Mouse (Mus musculus): ENCODE results near the gene Pcca. TPM values are rescaled to one million over a fixed set of nuclear protein-coding genes. Genes with fewer than 3 reads are reported as not detected.

The Pcca gene
- 100 to 1,000 TPM in 1 of 2 experiments, 10 to 100 TPM in 1; 98.8 to 103 TPM for total RNA-seq (2021)
- long read RNA-seq, experiment 1, transcript Pcca-201 (24 exons, 2,592 nt) = major isoform, 60 of 75 reads
- long read RNA-seq, experiment 1, partial matches to known transcripts = 8 of 75 reads
- long read RNA-seq, experiment 1, other reads (novel, unspliced or antisense) = 6 of 75 reads
- long read RNA-seq, experiment 2, transcript Pcca-201 (24 exons, 2,592 nt) = major isoform, 25 of 36 reads
- long read RNA-seq, experiment 2, partial matches to known transcripts = 8 of 36 reads
- long read RNA-seq, experiment 2, other reads (novel, unspliced or antisense) = 3 of 36 reads

DNA sequence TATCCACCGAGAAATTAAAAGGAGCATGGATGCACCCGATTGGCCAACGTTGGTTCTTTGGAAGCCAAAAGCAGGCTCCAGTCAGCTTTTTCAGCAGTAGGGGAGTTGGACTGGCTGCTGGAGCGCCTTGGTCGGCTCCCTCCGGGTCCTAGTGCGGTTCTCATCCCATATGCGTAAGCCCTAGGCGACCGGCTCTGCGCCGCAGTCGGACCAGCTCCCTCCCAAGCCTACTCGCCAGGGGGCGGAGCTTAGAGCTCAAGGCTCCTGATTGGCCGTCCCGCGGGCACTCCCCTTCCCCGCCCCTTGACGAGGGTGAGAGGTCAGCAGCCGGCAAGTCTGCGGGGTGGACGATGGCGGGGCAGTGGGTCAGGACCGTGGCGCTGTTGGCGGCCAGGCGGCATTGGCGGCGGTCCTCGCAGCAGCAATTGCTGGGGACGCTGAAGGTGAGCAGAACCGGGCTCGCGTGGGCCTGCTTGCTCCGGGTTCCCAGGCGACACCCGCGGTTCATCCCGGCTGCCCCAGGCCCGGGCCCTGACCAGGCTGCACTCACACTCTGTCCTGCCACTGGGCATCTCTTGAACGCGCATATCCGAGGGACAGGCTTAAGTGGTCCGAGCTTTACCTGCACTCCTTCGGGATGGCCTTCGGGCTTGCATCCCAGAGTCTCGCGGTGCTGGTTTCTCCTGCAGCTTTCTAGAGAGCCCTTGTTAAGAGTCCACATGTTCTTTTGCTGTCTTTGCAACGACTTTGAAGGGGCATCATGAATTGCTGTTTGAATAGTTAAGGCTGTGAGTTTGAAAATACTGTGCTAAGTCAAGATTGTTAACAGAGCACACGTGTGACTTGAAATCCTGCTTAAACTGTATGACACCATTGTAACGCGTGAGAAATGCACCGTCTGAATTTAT, at the start of gene Pcca:
Gene Pcca (plus strand): TSS at position 308 of the 908 bp plus-strand sequence.
- DNase-seq = peak; percentile 99

DNA sequence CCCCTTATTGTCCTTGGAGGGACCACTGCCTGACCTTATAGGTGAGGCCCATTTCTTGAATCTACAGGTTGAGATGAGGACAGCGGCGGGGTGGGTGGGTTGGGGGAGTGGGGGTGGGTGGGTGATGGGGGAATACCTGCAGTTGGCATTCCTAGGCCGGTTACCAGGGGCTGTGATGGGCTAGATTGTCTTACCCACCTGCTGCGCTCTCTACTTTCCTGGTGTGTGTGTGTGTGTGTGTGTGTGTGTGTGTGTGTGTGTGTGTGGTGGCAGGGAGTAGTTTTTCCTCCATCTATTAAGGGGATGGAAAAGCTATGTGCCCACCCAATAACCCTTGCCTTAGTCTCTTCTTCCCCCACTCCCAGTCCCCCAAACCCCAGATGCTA, 49.7 kb upstream of the Pcca start:
- DNase-seq = no peak

- DNase-seq = peak in 1 of 2 experiments; percentile 4
Observed at GRCm38 (mm10) chr14:122484844-122485551, 49.1 kb upstream of the Pcca start.

- peak in 1 of 2 experiments; percentile 17 for DNase-seq
Observed at GRCm38 (mm10) chr14:122485635-122486181, 48.4 kb upstream of the Pcca start.

GRCm38 (mm10) chr14:122486611-122487010, 47.5 kb upstream of the Pcca start:
- peak in 1 of 2 experiments; percentile 6 for DNase-seq

GRCm38 (mm10) chr14:122487366-122487765, 46.8 kb upstream of the Pcca start:
- DNase-seq = no peak

DNA sequence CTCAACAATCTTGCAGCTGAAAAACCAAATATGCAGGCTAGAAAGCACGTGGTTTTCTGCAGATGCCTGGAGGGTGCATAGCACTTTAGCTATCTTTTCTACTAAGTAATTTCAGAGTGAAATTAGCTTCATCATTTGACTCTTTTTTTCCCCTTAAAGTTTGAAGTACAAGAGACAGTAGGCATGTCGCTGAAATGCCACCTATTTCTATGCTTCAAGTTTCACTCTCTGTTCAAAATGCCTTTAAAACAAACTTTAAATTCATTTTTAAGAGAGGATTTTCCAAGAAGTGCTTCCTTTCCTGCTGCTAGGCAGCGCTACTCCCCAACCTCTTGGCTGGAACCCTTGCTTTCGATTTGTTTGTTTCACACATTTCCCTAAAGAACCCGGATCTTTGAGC, 45.1 kb upstream of the Pcca start:
- DNase-seq = peak in 1 of 2 experiments; percentile 38

DNA sequence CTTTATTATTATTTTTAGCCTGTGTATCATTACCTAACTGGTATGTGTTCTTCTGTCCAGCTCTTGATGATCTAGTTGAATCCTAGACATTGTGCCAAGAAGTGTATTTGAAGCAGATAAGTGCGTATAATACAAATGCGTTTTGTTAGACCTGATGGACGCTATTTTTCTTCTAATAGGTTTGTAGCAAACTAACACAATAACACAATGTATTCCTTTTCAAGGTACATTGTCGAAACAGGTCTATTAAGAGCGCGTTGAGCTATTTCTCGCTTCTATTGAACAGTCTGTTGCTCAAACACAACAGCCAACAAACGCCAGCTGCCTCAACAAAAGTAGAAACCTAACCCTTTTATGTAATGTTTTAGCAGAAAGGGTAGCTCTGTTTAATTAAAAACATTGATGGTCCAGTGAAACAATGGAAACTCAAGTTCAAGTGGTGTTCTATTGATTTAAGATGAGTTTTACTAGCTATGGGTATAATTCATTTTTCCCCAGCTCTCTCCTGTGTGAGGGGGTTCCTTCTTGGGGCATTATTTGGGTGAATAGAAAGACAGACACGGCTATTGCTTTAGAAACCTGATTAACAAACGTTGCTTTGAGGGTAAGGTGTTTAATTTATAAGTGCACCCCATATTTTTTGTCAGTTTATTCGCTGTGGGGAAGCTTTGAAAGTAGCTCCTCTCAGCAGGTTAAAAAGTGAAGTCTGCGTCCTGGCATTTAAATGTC, 44.3 kb upstream of the Pcca start:
- DNase-seq = peak in 1 of 2 experiments; percentile 36

DNA sequence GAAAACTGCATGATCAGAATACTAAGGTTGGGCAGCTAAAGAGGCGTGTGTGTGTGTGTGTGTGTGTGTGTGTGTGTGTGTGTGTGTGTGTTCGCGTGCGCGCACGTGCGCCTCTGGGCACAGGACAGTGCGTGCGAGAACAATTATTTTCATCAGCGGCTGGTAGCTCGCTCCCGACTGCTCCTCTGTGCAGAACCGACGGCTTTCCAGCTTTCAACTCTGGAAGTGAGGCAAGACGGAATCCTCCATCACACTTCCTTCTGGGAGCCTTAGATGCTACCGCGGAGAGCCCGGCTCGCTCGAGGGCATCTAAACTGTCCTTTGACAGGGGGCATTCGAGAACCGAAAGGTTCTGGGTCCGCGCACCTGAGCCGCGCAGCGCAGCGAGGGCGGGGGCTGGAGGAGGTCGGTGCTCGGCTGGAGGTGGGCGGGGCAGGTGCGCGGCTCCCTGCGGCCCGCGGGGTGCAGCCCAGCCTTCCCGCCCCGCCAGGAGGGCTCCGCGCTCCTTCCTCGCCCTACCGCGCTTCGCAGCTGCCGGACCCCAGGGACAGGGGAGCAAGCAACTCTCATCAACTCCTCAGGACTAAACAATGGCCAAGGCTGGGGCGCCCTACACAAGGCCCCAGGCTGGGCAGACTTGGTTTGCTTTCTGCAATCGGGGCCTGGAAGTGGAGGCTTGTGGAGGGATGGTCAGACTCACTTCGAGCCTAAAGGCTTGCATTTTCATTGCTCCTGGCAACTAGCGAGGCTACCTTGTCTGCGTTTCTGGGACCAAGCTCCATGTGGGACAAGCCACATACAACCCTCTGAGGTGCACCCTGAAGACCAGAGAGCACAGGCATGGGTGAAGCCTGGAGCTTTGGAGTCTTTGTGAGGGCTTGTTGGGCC, 43.4 kb upstream of the Pcca start, which contains the start of gene Gm10837:
Gene Gm10837 (plus strand): TSS at position 146 of the 888 bp plus-strand sequence.
- DNase-seq = no peak

- no peak for DNase-seq
Observed at GRCm38 (mm10) chr14:122491521-122491920, 42.6 kb upstream of the Pcca start.

GRCm38 (mm10) chr14:122492015-122492414, 42.1 kb upstream of the Pcca start:
- no peak for DNase-seq

DNA sequence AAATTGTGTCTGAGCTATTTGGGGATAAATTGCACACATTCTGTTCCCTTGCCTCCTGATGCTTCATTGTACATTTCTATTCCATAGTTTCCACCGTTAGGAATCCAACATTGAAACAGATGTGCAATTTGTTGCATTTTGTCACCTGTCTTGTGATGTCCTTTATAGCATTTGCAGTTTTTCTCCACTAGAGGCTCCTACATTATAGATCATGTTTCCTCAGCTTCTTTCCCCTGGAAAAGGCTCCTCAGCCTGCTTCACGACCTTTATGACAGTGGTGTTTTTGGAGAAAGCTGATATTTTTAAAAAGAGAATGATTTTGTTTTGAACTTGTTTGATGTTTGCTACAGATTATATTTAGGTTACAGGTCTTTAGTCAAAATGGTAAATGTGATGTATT, 25.1 kb upstream of the Pcca start:
- peak in 1 of 2 experiments; percentile 13 for DNase-seq

- DNase-seq = no peak
Observed at GRCm38 (mm10) chr14:122511519-122511918, 22.6 kb upstream of the Pcca start.

DNA sequence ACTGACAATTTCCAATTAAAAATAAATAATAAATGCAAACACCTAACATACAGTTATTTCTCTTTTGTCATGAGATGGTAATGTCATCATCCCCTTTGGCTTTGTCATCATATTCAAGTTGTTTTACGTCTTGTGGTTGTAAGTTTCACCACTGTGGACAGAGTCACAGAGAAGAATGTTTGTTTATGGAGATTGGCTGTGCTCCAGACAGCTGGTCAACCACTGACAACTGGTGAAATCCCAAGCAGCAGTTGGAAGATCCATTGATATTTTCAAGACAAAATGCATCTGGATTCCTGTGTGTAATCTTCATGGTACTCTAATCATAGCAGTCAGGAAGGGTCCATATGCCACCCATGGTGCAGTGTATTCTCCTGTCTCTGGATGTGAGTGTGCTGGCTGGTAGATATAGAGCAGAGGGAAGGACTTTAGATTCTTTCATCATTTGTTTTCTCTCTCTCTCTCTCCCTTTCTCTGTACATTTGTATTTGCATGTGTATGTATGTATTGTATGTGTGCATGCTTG, 20.6 kb upstream of the Pcca start:
- DNase-seq = no peak

DNA sequence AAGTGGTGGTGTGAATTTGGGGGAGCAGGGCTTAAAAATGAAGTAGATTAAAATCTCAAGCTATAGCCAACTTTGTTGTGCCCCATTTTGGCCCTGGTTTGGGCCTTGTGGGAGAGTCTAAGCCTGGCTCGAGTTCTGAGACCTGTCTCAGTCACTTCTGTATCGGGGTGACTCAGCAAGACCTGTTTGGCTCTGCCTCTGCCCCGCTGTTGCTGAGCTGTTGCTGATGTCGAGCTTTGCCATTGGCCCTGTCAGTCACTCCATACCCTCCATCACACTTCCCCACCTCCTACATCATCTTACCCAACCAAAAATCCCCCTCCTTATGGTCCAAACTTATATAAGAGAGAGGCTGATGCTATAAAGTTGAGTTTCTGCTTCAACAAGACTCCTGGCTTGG, 5.6 kb upstream of the Pcca start:
- no peak for DNase-seq

DNA sequence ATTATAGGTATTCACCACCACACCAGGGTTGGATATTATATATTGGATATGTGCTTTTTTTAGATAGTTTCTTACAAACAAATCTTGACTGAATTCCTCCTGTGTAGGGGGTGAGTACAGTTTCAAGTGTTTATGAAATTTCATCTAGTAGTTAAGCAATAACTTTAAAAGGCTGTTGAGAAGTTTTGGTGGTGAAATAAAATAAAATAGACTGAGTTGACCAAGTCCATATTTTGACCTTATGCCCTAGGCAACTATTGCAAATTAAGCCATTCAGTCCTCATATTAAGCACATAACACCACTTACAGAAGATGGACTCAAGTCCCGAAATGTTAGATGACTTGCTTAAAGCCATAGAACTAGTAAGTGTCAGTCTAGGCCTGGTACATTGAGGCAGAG, 1.9 kb downstream of the Pcca start:
- DNase-seq = no peak

DNA sequence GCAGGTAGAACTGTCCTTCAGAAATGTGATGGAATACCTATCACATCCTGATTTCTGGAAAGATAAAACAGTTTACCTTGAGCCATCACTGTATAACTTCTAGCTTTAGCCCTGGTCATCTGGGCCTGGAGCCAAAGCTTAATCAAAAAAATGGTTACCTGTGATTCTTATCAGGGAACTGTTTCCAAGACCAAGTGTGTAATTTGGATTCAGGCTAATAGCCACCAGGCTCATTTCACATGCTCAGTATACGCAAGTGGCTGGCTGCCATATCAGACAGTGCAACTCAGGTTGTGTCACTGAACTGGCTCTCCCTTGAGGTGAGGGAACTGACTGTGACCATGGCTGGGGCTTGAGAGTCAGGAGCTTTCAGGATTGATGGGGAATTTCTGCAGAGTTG, 14.3 kb downstream of the Pcca start:
- DNase-seq = no peak

DNA sequence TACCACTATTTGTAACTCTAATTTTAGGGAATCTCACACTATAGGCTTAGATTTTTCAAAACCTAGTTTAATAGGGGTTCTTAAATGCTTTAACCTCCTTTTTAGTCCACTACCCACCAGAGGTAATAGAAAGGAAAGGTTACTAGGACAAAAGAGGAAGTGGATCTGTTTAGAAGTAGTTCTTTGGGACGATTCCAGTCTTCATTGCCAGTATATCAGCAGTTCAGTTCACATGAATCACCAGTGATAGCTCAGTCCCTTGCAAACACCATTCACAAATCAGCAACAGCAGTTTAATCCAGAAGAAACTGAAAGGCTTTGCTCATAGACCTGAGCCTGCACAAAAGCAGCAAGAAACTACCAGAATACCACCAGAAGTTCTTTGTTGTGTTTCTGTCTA, 14.8 kb downstream of the Pcca start:
- DNase-seq = no peak

GRCm38 (mm10) chr14:122552761-122553445, 18.8 kb downstream of the Pcca start:
- DNase-seq = no peak

DNA sequence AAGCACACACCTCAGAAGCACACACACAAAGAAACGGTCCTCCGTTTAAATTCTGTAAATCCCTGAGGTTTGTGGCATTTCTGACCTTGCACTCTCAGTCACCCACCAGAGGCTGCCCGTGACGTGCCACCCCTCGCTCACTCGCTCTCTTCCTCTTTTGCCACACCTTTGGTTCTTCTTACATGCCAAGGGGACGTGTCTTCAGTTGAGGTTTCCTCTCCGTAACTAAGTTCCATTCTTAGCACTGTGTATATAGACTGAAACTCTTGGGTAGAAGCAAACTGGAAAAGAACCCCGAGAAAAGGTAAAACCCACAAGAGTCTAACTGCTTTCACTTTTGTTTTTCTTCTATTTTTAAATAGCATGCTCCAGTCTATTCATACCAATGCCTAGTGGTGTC, 23.2 kb downstream of the Pcca start:
- no peak for DNase-seq

Data from heart, adult 18-20 months (tissue).